Mouse (Mus musculus): ENCODE data around the gene Gm34653. TPM values are rescaled to one million over a fixed set of nuclear protein-coding genes. Genes with fewer than 3 reads are reported as not detected.
"Not testable (repeated sequence)": the region's sequence is repeated elsewhere in the genome, so short reads cannot be mapped to it uniquely, and the experiment has no call there.

The Gm34653 gene
- total RNA-seq, 2 experiments from 2014 or later: not detected

GRCm38 (mm10) chr2:34818492-34818891 lies 14.3 kb upstream of the Gm34653 start:
- DNase-seq: no peak

- DNase-seq: peak; percentile 96
Observed at GRCm38 (mm10) chr2:34825827-34826459, 6.9 kb upstream of the Gm34653 start, which contains the start of gene Fbxw2. TSS of gene Fbxw2 (minus strand) at chr2:34826311.

GRCm38 (mm10) chr2:34826460-34827231 lies 6.2 kb upstream of the Gm34653 start:
- peak; percentile 17 for DNase-seq

GRCm38 (mm10) chr2:34827591-34827990 lies 5.2 kb upstream of the Gm34653 start:
- peak; percentile 13 for DNase-seq

GRCm38 (mm10) chr2:34828026-34828425 lies 4.8 kb upstream of the Gm34653 start:
- DNase-seq: peak; percentile 55

GRCm38 (mm10) chr2:34830066-34830465 lies 2.7 kb upstream of the Gm34653 start:
- DNase-seq: not testable (repeated sequence)

GRCm38 (mm10) chr2:34833624-34834023 lies 817 bp downstream of the Gm34653 start:
- DNase-seq: no peak

- no peak for DNase-seq
Observed at GRCm38 (mm10) chr2:34835669-34836068, 2.9 kb downstream of the Gm34653 start.

- DNase-seq: not testable (repeated sequence)
Observed at GRCm38 (mm10) chr2:34840143-34840542, 7.3 kb downstream of the Gm34653 start.

GRCm38 (mm10) chr2:34841706-34842105 lies 8.9 kb downstream of the Gm34653 start:
- DNase-seq: peak; percentile 6

GRCm38 (mm10) chr2:34843211-34843939 lies 10.6 kb downstream of the Gm34653 start:
- peak; percentile 80 for DNase-seq

- no peak for DNase-seq
Observed at GRCm38 (mm10) chr2:34847702-34848101, 14.9 kb downstream of the Gm34653 start.

- no peak for DNase-seq
Observed at GRCm38 (mm10) chr2:34855265-34855664, 22.5 kb downstream of the Gm34653 start.

- no peak for DNase-seq
Observed at GRCm38 (mm10) chr2:34857728-34858127, 24.9 kb downstream of the Gm34653 start.

- DNase-seq: no peak
Observed at GRCm38 (mm10) chr2:34869680-34870079, 36.9 kb downstream of the Gm34653 start.

GRCm38 (mm10) chr2:34870520-34871474 lies 38.0 kb downstream of the Gm34653 start:
- DNase-seq: peak; percentile 94

GRCm38 (mm10) chr2:34874271-34874670 lies 41.5 kb downstream of the Gm34653 start, which contains the start of gene Cutal:
TSS of gene Cutal (plus strand) at chr2:34874396.
- peak; percentile 37 for DNase-seq

GRCm38 (mm10) chr2:34874816-34875345 lies 42.1 kb downstream of the Gm34653 start, which contains the start of gene Psmd5:
TSS of gene Psmd5 (minus strand) at chr2:34874968.
- no peak for DNase-seq

GRCm38 (mm10) chr2:34880054-34880453 lies 47.2 kb downstream of the Gm34653 start:
- no peak for DNase-seq

- DNase-seq: no peak
Observed at GRCm38 (mm10) chr2:34882757-34883156, 50.0 kb downstream of the Gm34653 start.

- no peak for DNase-seq
Observed at GRCm38 (mm10) chr2:34883190-34883589, 50.4 kb downstream of the Gm34653 start.

All from adrenal gland, postnatal 10 days (tissue).